Mouse (Mus musculus) myocyte (in vitro differentiated cells): ENCODE data around the gene Hes6.

Source experiments
- CEBPB ChIP-seq: IDR thresholded peaks from 2 replicates; pipeline ENCODE4 v1.6.1; 2011; ENCODE audit warnings: mild to moderate bottlenecking, moderate library complexity; ENCODE audit not compliant: poor library complexity, insufficient read depth, severe bottlenecking
- E2F4 ChIP-seq: IDR thresholded peaks from one replicate; pipeline ENCODE4 v1.6.1; 2011; ENCODE audit warnings: mild to moderate bottlenecking, control low read depth, moderate library complexity; ENCODE audit not compliant: insufficient read depth
- MAX ChIP-seq: IDR thresholded peaks from one replicate; pipeline ENCODE4 v1.6.1; 2011; ENCODE audit warnings: low read depth, mild to moderate bottlenecking, control low read depth
- MYOD1 ChIP-seq, 3 experiments: IDR thresholded peaks; one replicate each; pipeline ENCODE4 v1.6.1; 2011; ENCODE audit warnings: control low read depth in 2 of 3, low read depth in 2 of 3, mild to moderate bottlenecking in 2 of 3, moderate library complexity in 1 of 3; ENCODE audit not compliant: insufficient read length in 2 of 3, control insufficient read depth in 1 of 3
- MYOG ChIP-seq, 3 experiments: IDR thresholded peaks; one replicate each; pipeline ENCODE4 v1.6.1; 2011; ENCODE audit warnings: control low read depth in 2 of 3, low read depth in 2 of 3, mild to moderate bottlenecking in 2 of 3; ENCODE audit not compliant: insufficient read length in 2 of 3, control insufficient read depth in 1 of 3, insufficient read depth in 1 of 3
- POLR2A ChIP-seq: IDR thresholded peaks from one replicate; pipeline ENCODE4 v1.6.1; 2011; ENCODE audit warnings: low read depth, mild to moderate bottlenecking, control low read depth, moderate library complexity; ENCODE audit not compliant: insufficient read length
- POLR2AphosphoS2 ChIP-seq: IDR thresholded peaks from one replicate; pipeline ENCODE4 v1.6.1; 2011; ENCODE audit warnings: low read depth, control low read depth; ENCODE audit not compliant: insufficient read length
- REST ChIP-seq: IDR thresholded peaks from one replicate; pipeline ENCODE4 v1.6.1; 2011; ENCODE audit warnings: mild to moderate bottlenecking, control low read depth, moderate library complexity; ENCODE audit not compliant: insufficient read depth, insufficient read length
- TCF12 ChIP-seq: IDR thresholded peaks from one replicate; pipeline ENCODE4 v1.6.1; 2011; ENCODE audit warnings: mild to moderate bottlenecking, control low read depth; ENCODE audit not compliant: poor library complexity, insufficient read depth, severe bottlenecking
- TCF3 ChIP-seq: IDR thresholded peaks from one replicate; pipeline ENCODE4 v1.6.1; 2011; ENCODE audit warnings: low read depth, control low read depth; ENCODE audit not compliant: insufficient read length
- USF1 ChIP-seq: IDR thresholded peaks from one replicate; pipeline ENCODE4 v1.6.1; 2011; ENCODE audit warnings: low read depth, mild to moderate bottlenecking, control low read depth, moderate library complexity

- TF ChIP-seq POLR2A (no peak), MYOG (IDR thresholded peaks at IDR 0.05; ENCODE audit: control insufficient read depth in 1 of 3, insufficient read depth in 1 of 3, insufficient read length in 2 of 3, low read depth in 2 of 3) (no peak), USF1 (no peak), E2F4 (no peak), TCF3 (no peak), TCF12 (no peak), POLR2AphosphoS2 (no peak), MYOD1 (IDR thresholded peaks at IDR 0.05; ENCODE audit: control insufficient read depth in 1 of 3, insufficient read length in 2 of 3, low read depth in 2 of 3) (no peak), MAX (no peak), REST (no peak), CEBPB (no peak)
Observed at GRCm38 (mm10) chr1:91390369-91390768, 23.5 kb downstream of the Hes6 start.
